Mouse (Mus musculus) megakaryocyte, embryonic 14.5 days (primary cell): ENCODE data around the gene Ppp2r1b.

Source experiments
- FLI1 ChIP-seq: IDR thresholded peaks from 2 replicates; pipeline ENCODE4 v1.6.1; 2012; ENCODE audit warnings: low read length, inconsistent platforms, mixed read lengths
- GATA1 ChIP-seq: IDR thresholded peaks from 3 replicates; pipeline ENCODE4 v1.6.1; 2012; ENCODE audit warnings: mixed read lengths, low read length, inconsistent platforms, borderline replicate concordance

GRCm38 (mm10) chr9:50809146-50809545 lies 36.0 kb upstream of the Ppp2r1b start:
- TF ChIP-seq FLI1 (no peak), GATA1 (no peak)
